Mouse (Mus musculus): ENCODE measurements around the gene 4932414N04Rik. TPM values are rescaled to one million over a fixed set of nuclear protein-coding genes. Genes with fewer than 3 reads are reported as not detected.

Gene 4932414N04Rik
- total RNA-seq, 2 experiments from 2014 or later, result not detected

Other genes with a start within 250 kb of the 4932414N04Rik start
- 10 to 100 TPM; 67.1 to 72.0 TPM for gene Stk39, start 184.2 kb upstream of the 4932414N04Rik start, total RNA-seq (2021)
- gene 4933409G03Rik, start 74.1 kb upstream of the 4932414N04Rik start, total RNA-seq (2021), result not detected
- gene Cers6, start 205.0 kb downstream of the 4932414N04Rik start, total RNA-seq (2021), result 10 to 100 TPM; 72.1 to 76.6 TPM